Mouse (Mus musculus) CH12.LX (cell line): ENCODE results near the gene Gpr158. TPM values are rescaled to one million over a fixed set of nuclear protein-coding genes. Genes with fewer than 3 reads are reported as not detected.
"Not testable (repeated sequence)": the region's sequence is repeated elsewhere in the genome, so short reads cannot be mapped to it uniquely, and the experiment has no call there.

ENCODE experiments used
- DNase-seq: peaks from one replicate; pipeline ENCODE4 v3.0.0-alpha.2; 2013; ENCODE audit errors: extremely low read depth
- H3K27ac ChIP-seq: 2 replicates; pipeline ENCODE4 v1.5.1; 2012; ENCODE audit warnings: low read depth, mild to moderate bottlenecking, control low read depth, moderate library complexity; ENCODE audit not compliant: insufficient read depth
- H3K27me3 ChIP-seq: replicated peaks from 2 replicates; pipeline ENCODE3; 2012; ENCODE audit warnings: inconsistent platforms
- H3K36me3 ChIP-seq, 2 experiments: replicated peaks in 1 of 2; 2 replicates each; pipeline versions ENCODE3 to v1.6.1; 2012; ENCODE audit warnings: inconsistent platforms in 1 of 2, low read length in 1 of 2, mild to moderate bottlenecking in 1 of 2, mixed read lengths in 1 of 2, moderate library complexity in 1 of 2; ENCODE audit not compliant: control insufficient read depth in 1 of 2, insufficient read depth in 1 of 2
- H3K4me1 ChIP-seq, 2 experiments: 2 replicates each; pipeline ENCODE4 v1.6.1; 2012; ENCODE audit warnings: inconsistent platforms in 1 of 2, moderate library complexity in 1 of 2; ENCODE audit not compliant: insufficient read depth in 2 of 2, control insufficient read depth in 1 of 2
- H3K4me2 ChIP-seq: 2 replicates; pipeline ENCODE4 v1.6.1; 2012; ENCODE audit warnings: low read depth, mild to moderate bottlenecking, control low read depth; ENCODE audit not compliant: poor library complexity, insufficient read depth, severe bottlenecking
- H3K4me3 ChIP-seq, 3 experiments: fragments of 150-350 bp in 1 of 3; sonication (generic) in 1 of 3; replicated peaks in 1 of 3; 2 replicates each; pipeline versions ENCODE3 to v1.5.1; 2011 to 2012; ENCODE audit warnings: low read depth in 2 of 3, low read length in 2 of 3, mild to moderate bottlenecking in 2 of 3, moderate library complexity in 2 of 3, control low read depth in 1 of 3, improper control_type of control experiment in 1 of 3, inconsistent platforms in 1 of 3, mixed read lengths in 1 of 3; ENCODE audit not compliant: poor library complexity in 1 of 3
- H3K79me2 ChIP-seq: replicated peaks from 2 replicates; pipeline ENCODE4 v1.6.1; 2012; ENCODE audit warnings: mild to moderate bottlenecking, moderate library complexity; ENCODE audit not compliant: control insufficient read depth, poor library complexity, insufficient read depth, severe bottlenecking; ENCODE audit errors: extremely low read depth
- H3K9ac ChIP-seq: 2 replicates; pipeline ENCODE4 v1.6.1; 2012; ENCODE audit warnings: low read depth, mild to moderate bottlenecking, control low read depth, moderate library complexity; ENCODE audit not compliant: insufficient read depth
- H3K9me3 ChIP-seq: replicated peaks from 2 replicates; pipeline ENCODE3; 2012; ENCODE audit warnings: low read length, inconsistent platforms, mixed read lengths
- BHLHE40 ChIP-seq: IDR thresholded peaks from 2 replicates; pipeline ENCODE4 v1.6.1; 2011; ENCODE audit warnings: mild to moderate bottlenecking, low read depth, low read length, improper control_type of control experiment
- E2F4 ChIP-seq: IDR thresholded peaks from 2 replicates; pipeline ENCODE4 v1.6.1; 2011; ENCODE audit warnings: low read depth, low read length, improper control_type of control experiment; ENCODE audit not compliant: insufficient replicate concordance
- ELF1 ChIP-seq: IDR thresholded peaks from 2 replicates; pipeline ENCODE4 v1.6.1; 2014; ENCODE audit warnings: low read depth, mild to moderate bottlenecking, inconsistent platforms, low read length, improper control_type of control experiment
- ETS1 ChIP-seq: conservative IDR thresholded peaks from 2 replicates; pipeline ENCODE4 v1.6.1; 2012; ENCODE audit warnings: low read depth, mild to moderate bottlenecking, inconsistent platforms, low read length, improper control_type of control experiment, moderate library complexity
- HCFC1 ChIP-seq: IDR thresholded peaks from 2 replicates; pipeline ENCODE4 v1.6.1; 2012; ENCODE audit warnings: low read depth, mild to moderate bottlenecking, inconsistent platforms, low read length, improper control_type of control experiment
- IRF4 ChIP-seq: IDR thresholded peaks from 2 replicates; pipeline ENCODE4 v1.6.1; 2014; ENCODE audit warnings: low read depth, mild to moderate bottlenecking, inconsistent platforms, low read length, improper control_type of control experiment
- KAT2A ChIP-seq: IDR thresholded peaks from 2 replicates; pipeline ENCODE4 v1.6.1; 2012; ENCODE audit warnings: low read length, improper control_type of control experiment, inconsistent platforms; ENCODE audit not compliant: insufficient replicate concordance
- MAX ChIP-seq: IDR thresholded peaks from 2 replicates; pipeline ENCODE4 v1.6.1; 2011; ENCODE audit warnings: low read length, improper control_type of control experiment
- MAZ ChIP-seq: IDR thresholded peaks from 2 replicates; pipeline ENCODE4 v1.6.1; 2012; ENCODE audit warnings: low read depth, mild to moderate bottlenecking, inconsistent platforms, low read length, improper control_type of control experiment, moderate library complexity
- MEF2A ChIP-seq: IDR thresholded peaks from 2 replicates; pipeline ENCODE4 v1.6.1; 2014; ENCODE audit warnings: low read depth, mild to moderate bottlenecking, inconsistent platforms, low read length, improper control_type of control experiment, borderline replicate concordance
- PAX5 ChIP-seq: IDR thresholded peaks from 2 replicates; pipeline ENCODE4 v1.6.1; 2012; ENCODE audit warnings: low read length, inconsistent platforms, mixed read lengths
- POLR2AphosphoS2 ChIP-seq: IDR thresholded peaks from 2 replicates; pipeline ENCODE4 v1.6.1; 2011; ENCODE audit warnings: low read depth, low read length, improper control_type of control experiment
- RAD21 ChIP-seq: IDR thresholded peaks from 2 replicates; pipeline ENCODE4 v1.6.1; 2011; ENCODE audit warnings: low read depth, mild to moderate bottlenecking, low read length, improper control_type of control experiment, moderate library complexity
- TBP ChIP-seq: conservative IDR thresholded peaks from 2 replicates; pipeline ENCODE4 v1.6.1; 2011; ENCODE audit warnings: low read depth, low read length, improper control_type of control experiment
- UBTF ChIP-seq: IDR thresholded peaks from 2 replicates; pipeline ENCODE4 v1.6.1; 2012; ENCODE audit warnings: low read depth, mild to moderate bottlenecking, inconsistent platforms, low read length, improper control_type of control experiment, moderate library complexity
- USF2 ChIP-seq: conservative IDR thresholded peaks from 2 replicates; pipeline ENCODE4 v1.6.1; 2011; ENCODE audit warnings: low read depth, low read length, improper control_type of control experiment
- ZNF384 ChIP-seq: IDR thresholded peaks from 2 replicates; pipeline ENCODE4 v1.6.1; 2012; ENCODE audit warnings: low read depth, low read length, improper control_type of control experiment, inconsistent platforms
- dilution Hi-C: fragments of 300-500 bp; cut with MboI; formaldehyde crosslinking; loops from 2 replicates; pipeline ENCODE4 v1.14.3; 2020; ENCODE audit warnings: low sequenced_read_pairs; ENCODE audit not compliant: extremely low pct_unique_long_range_greater_than_20kb, extremely low pct_ligation_motif_present
- in situ Hi-C: fragments of 300-500 bp; cut with MboI; formaldehyde crosslinking; loops from 3 replicates; pipeline ENCODE4 v1.14.3; 2019; ENCODE audit warnings: low sequenced_read_pairs, low pct_ligation_motif_present, low pct_unique_long_range_greater_than_20kb, mixed read lengths
- polyA plus RNA-seq: library from polyadenylated mRNA; unstranded; fragments of >175 nt; gene quantifications from 2 replicates; pipeline ENCODE4 v1.2.1, GENCODE M21; 2012; ENCODE audit warnings: low read depth; ENCODE audit not compliant: insufficient read length
- total RNA-seq, 2 experiments: library from RNA; depleted of rRNA; stranded (reverse); fragments of 300-350 nt in 1 of 2; fragments of >200 nt in 1 of 2; gene quantifications; 2 replicates each; pipeline ENCODE4 v1.2.3; 2012 to 2014

Gpr158 gene
- total and polyA plus RNA-seq, 3 experiments, result not detected

DNA sequence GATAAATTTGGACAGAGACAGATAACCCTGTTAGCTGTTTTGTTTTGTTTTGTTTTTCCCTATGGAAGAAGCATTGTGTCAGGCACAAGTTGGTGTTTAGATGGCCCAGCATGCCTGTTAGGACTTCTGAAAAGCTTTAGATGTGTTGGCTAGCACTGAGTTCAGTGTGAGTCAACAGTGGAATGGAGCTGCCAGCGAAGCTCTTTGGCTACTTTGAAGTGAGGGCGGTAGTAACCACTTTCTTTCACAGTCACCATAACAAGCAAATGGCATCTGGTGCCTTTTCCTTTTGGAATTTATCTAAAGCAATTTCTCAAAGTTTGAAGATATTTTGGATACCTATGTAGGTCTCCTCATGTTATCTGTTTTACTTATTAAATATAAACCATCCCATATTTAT lies 62.9 kb downstream of the Gpr158 start:
- no peak for TF ChIP-seq MEF2A
- TF ChIP-seq HCFC1, result no peak
- no peak for TF ChIP-seq USF2
- no peak for TF ChIP-seq MAX
- no peak for TF ChIP-seq TBP
- no peak for TF ChIP-seq ETS1
- TF ChIP-seq POLR2AphosphoS2, result no peak
- no peak for TF ChIP-seq KAT2A
- no peak for TF ChIP-seq UBTF
- TF ChIP-seq BHLHE40, result no peak
- TF ChIP-seq RAD21, result no peak
- no peak for TF ChIP-seq MAZ
- TF ChIP-seq ZNF384, result no peak
- in situ Hi-C loops, result no loop called here
- Histone ChIP-seq H3K36me3 (no peaks in the 10 kb centered on the region), H3K4me3 (no peak overlapping the region), H3K9me3 (no peaks in the 10 kb centered on the region), H3K27me3 (no peaks in the 10 kb centered on the region), H3K9ac (no peak overlapping the region), H3K79me2 (no peaks in the 10 kb centered on the region), H3K4me1 (no peaks in the 10 kb centered on the region), H3K27ac (no peak overlapping the region), H3K4me2 (no peak overlapping the region)
- no peak for DNase-seq
- dilution Hi-C loops, result no loop called here

DNA sequence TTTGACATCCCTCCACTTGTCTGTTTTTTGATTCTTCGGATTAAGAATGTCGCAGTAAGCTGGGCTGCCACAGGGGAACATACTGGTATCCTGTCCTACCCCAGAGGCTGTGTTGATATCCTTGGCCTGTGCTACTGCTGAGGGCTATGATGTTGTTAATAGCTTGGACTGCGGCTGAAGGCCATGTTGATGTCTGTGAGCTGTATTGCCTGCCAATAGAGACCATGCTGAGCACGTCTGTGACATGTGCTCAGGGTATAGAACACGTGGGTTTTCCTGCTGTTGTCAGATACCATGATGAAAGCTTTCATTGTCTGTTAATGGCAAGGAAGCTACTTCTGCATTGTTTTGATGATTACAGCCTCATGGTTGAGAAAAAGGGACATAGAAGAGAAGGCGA lies 63.8 kb downstream of the Gpr158 start:
- TF ChIP-seq MEF2A (no peak), E2F4 (no peak)
- TF ChIP-seq, all 38 proteins: peak for 0
- in situ Hi-C loops (no loop called here), dilution Hi-C loops (no loop called here)
- Histone ChIP-seq H3K27ac (no peak overlapping the region), H3K4me2 (no peak overlapping the region; the same call in 1 of the 2 replicates), H3K27me3 (no peaks in the 10 kb centered on the region), H3K9ac (no peak overlapping the region), H3K79me2 (no peaks in the 10 kb centered on the region), H3K4me1 (no peaks in the 10 kb centered on the region), H3K4me3 (no peak overlapping the region), H3K9me3 (no peaks in the 10 kb centered on the region), H3K36me3 (no peaks in the 10 kb centered on the region)
- no peak for DNase-seq

DNA sequence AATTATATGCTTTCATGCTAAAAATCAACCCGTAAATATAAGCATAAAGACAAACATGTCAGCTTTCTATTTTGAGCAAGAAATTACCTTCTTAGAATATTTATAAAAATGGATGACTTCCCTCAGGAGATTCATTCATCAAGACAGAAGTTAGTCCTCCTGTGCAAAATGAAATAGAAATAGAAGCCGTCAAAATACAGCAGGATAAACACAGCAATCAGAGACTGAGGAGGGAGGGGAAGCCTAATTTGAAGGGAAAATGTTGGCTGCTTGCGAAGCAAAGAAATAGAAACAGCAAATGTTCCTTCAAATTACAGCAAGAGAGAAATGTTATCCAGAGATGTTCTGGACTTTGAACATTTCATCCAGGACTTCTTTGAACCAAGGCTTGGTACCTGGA lies 72.3 kb downstream of the Gpr158 start:
- Histone ChIP-seq H3K36me3 (no peaks in the 10 kb centered on the region), H3K9ac (no peak overlapping the region), H3K4me3 (no peak overlapping the region), H3K27me3 (no peaks in the 10 kb centered on the region), H3K4me1 (no peaks in the 10 kb centered on the region), H3K4me2 (no peak overlapping the region), H3K9me3 (no peaks in the 10 kb centered on the region), H3K27ac (no peak overlapping the region), H3K79me2 (no peaks in the 10 kb centered on the region)
- TF ChIP-seq ELF1 (no peak), IRF4 (no peak), ETS1 (no peak), ZNF384 (no peak), KAT2A (no peak), HCFC1 (no peak), MAZ (no peak), USF2 (no peak), PAX5 (no peak)
- in situ Hi-C loops (no loop called here), dilution Hi-C loops (no loop called here)
- DNase-seq, result no peak

DNA sequence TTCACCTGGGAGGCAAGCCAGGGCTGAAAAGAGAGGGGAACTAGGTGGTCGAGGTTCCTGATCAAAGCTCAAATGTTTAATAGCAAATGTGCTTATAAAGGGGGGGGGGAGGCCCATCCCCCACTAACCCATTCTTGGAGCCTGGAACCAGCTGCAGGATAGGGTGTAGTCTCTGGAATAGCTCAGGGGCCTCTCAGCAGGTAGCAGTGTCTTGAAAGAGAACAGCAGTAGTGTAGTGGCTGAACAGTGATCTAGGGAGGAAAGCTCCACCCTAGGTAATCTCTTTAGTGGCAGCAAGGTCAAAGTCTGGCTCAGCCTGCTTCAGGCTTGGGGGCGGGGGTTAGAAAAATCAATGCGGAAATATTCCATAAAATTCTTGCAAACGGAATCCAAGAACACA lies 93.3 kb downstream of the Gpr158 start:
- H3K36me3 ChIP-seq, dilution Hi-C loops, H3K4me1 ChIP-seq, H3K79me2 ChIP-seq, H3K27ac ChIP-seq, H3K4me3 ChIP-seq, H3K9ac ChIP-seq, H3K4me2 ChIP-seq, in situ Hi-C loops, H3K9me3 ChIP-seq, H3K27me3 ChIP-seq, DNase-seq: not testable (repeated sequence)
